Mouse (Mus musculus): ENCODE measurements around the gene Krt80. TPM values are rescaled to one million over a fixed set of nuclear protein-coding genes. Genes with fewer than 3 reads are reported as not detected.

Gene Krt80
- 0.10 TPM in 2 replicates for polyA plus RNA-seq (2015; fragmentation: Nextera tagmentation; extraction: Ambion mirVana)

- no peaks in the 10 kb centered on the region for H3K27me3 ChIP-seq
- peaks cover 2% of the 10 kb centered on the region; the same call in 1 of the 2 replicates for H3K4me1 ChIP-seq (replicated peaks)
- H3K4me2 ChIP-seq, result no peak within 1 kb of the TSS
- no peak within 1 kb of the TSS for H3K4me3 ChIP-seq (replicated peaks)
- no peak within 1 kb of the TSS for H3K27ac ChIP-seq
- DNase-seq (no peak), ATAC-seq (ENCODE audit: low read depth) (no peak)
- no peaks in the 10 kb centered on the region for H3K9me3 ChIP-seq (replicated peaks)
- 75% methylated on average over 22 of the region's 22 CpGs for WGBS (ENCODE audit: insufficient replicate concordance)
- H3K36me3 ChIP-seq, result no peaks in the 10 kb centered on the region
- no peak within 1 kb of the TSS for H3K9ac ChIP-seq
These were observed at the start of gene Krt80 for GRCm38 (mm10) chr15:101370101-101370911. Gene Krt80, minus strand, starts transcription at chr15:101370162.

- no peak for DNase-seq
- ATAC-seq (ENCODE audit: low read depth), result no peak
- Histone ChIP-seq H3K4me1 (replicated peaks) (no peaks in the 10 kb centered on the region), H3K27ac (no peak overlapping the region), H3K9ac (no peak overlapping the region), H3K27me3 (no peaks in the 10 kb centered on the region), H3K9me3 (replicated peaks) (no peaks in the 10 kb centered on the region), H3K4me2 (no peak overlapping the region), H3K36me3 (no peaks in the 10 kb centered on the region), H3K4me3 (replicated peaks) (no peak overlapping the region)
- 67% methylated on average over 4 of the region's 4 CpGs for WGBS (ENCODE audit: insufficient replicate concordance)
These were observed 49.0 kb upstream of the Krt80 start for GRCm38 (mm10) chr15:101418950-101419349.

- DNase-seq, result no peak
- no peaks in the 10 kb centered on the region for H3K4me1 ChIP-seq (replicated peaks)
- 49% methylated on average over 11 of the region's 11 CpGs for WGBS (ENCODE audit: insufficient replicate concordance)
- H3K27ac ChIP-seq, result no peak overlapping the region
- no peaks in the 10 kb centered on the region for H3K9me3 ChIP-seq (replicated peaks)
- no peak overlapping the region for H3K4me3 ChIP-seq (replicated peaks)
- no peak for ATAC-seq (ENCODE audit: low read depth)
- H3K36me3 ChIP-seq, result no peaks in the 10 kb centered on the region
- H3K4me2 ChIP-seq, result no peak overlapping the region
- no peak overlapping the region for H3K9ac ChIP-seq
- peaks cover 24% of the 10 kb centered on the region for H3K27me3 ChIP-seq
These were observed 45.0 kb upstream of the Krt80 start for GRCm38 (mm10) chr15:101414807-101415565.

GRCm38 (mm10) chr15:101413916-101414635 is 44.1 kb upstream of the Krt80 start:
- WGBS (ENCODE audit: insufficient replicate concordance), result 25% methylated on average over 7 of the region's 7 CpGs
- ATAC-seq (ENCODE audit: low read depth) (no peak), DNase-seq (no peak)
- Histone ChIP-seq H3K9ac (no peak overlapping the region), H3K36me3 (no peaks in the 10 kb centered on the region), H3K27ac (no peak overlapping the region), H3K4me2 (no peak overlapping the region), H3K27me3 (peaks cover 24% of the 10 kb centered on the region), H3K9me3 (replicated peaks) (no peaks in the 10 kb centered on the region), H3K4me1 (replicated peaks) (no peaks in the 10 kb centered on the region), H3K4me3 (replicated peaks) (no peak overlapping the region)

- Histone ChIP-seq H3K27me3 (peaks cover 24% of the 10 kb centered on the region), H3K4me3 (replicated peaks) (no peak overlapping the region), H3K36me3 (no peaks in the 10 kb centered on the region), H3K9ac (no peak overlapping the region), H3K4me1 (replicated peaks) (no peaks in the 10 kb centered on the region), H3K27ac (no peak overlapping the region), H3K4me2 (no peak overlapping the region), H3K9me3 (replicated peaks) (no peaks in the 10 kb centered on the region)
- ATAC-seq (ENCODE audit: low read depth) (no peak), DNase-seq (no peak)
- WGBS (ENCODE audit: insufficient replicate concordance), result 32% methylated on average over 31 of the region's 31 CpGs
These were observed 42.2 kb upstream of the Krt80 start for GRCm38 (mm10) chr15:101412188-101412587.

- Histone ChIP-seq H3K4me1 (replicated peaks) (no peaks in the 10 kb centered on the region), H3K27ac (no peak within 1 kb of the TSS), H3K9ac (no peak within 1 kb of the TSS), H3K27me3 (peaks cover 24% of the 10 kb centered on the region), H3K36me3 (no peaks in the 10 kb centered on the region), H3K4me2 (no peak within 1 kb of the TSS), H3K9me3 (replicated peaks) (no peaks in the 10 kb centered on the region), H3K4me3 (replicated peaks) (no peak within 1 kb of the TSS)
- DNase-seq, result no peak
- no peak for ATAC-seq (ENCODE audit: low read depth)
- WGBS (ENCODE audit: insufficient replicate concordance), result 16% methylated on average over 2 of the region's 2 CpGs
These were observed 40.8 kb upstream of the Krt80 start, which contains the start of gene Krt7 for GRCm38 (mm10) chr15:101410775-101411174. Gene Krt7, plus strand, starts transcription at chr15:101411043.

- no peaks in the 10 kb centered on the region for H3K4me1 ChIP-seq (replicated peaks)
- DNase-seq (no peak), ATAC-seq (ENCODE audit: low read depth) (no peak)
- H3K9ac ChIP-seq, result no peak overlapping the region
- no peaks in the 10 kb centered on the region for H3K36me3 ChIP-seq
- no peak overlapping the region for H3K4me3 ChIP-seq (replicated peaks)
- H3K4me2 ChIP-seq, result no peak overlapping the region
- no peaks in the 10 kb centered on the region for H3K9me3 ChIP-seq (replicated peaks)
- WGBS (ENCODE audit: insufficient replicate concordance), result 67% methylated on average over 8 of the region's 8 CpGs
- H3K27me3 ChIP-seq, result no peaks in the 10 kb centered on the region
- H3K27ac ChIP-seq, result no peak overlapping the region
These were observed 28.3 kb upstream of the Krt80 start for GRCm38 (mm10) chr15:101398269-101398668.

- H3K27me3 ChIP-seq, result no peaks in the 10 kb centered on the region
- DNase-seq (no peak), ATAC-seq (ENCODE audit: low read depth) (no peak)
- no peaks in the 10 kb centered on the region for H3K9me3 ChIP-seq (replicated peaks)
- H3K4me2 ChIP-seq, result no peak overlapping the region
- no peaks in the 10 kb centered on the region for H3K4me1 ChIP-seq (replicated peaks)
- H3K27ac ChIP-seq, result no peak overlapping the region
- no peak overlapping the region for H3K4me3 ChIP-seq (replicated peaks)
- no peak overlapping the region for H3K9ac ChIP-seq
- no peaks in the 10 kb centered on the region for H3K36me3 ChIP-seq
- whole genome bisulfite sequencing (ENCODE audit: insufficient replicate concordance), result 62% methylated on average over 2 of the region's 2 CpGs
These were observed 27.7 kb upstream of the Krt80 start for GRCm38 (mm10) chr15:101397683-101398082.

- DNase-seq, result no peak
- WGBS (ENCODE audit: insufficient replicate concordance), result 77% methylated on average over 3 of the region's 3 CpGs
- H3K36me3 ChIP-seq, result no peaks in the 10 kb centered on the region
- no peak for ATAC-seq (ENCODE audit: low read depth)
- no peaks in the 10 kb centered on the region for H3K9me3 ChIP-seq (replicated peaks)
- no peak overlapping the region for H3K4me2 ChIP-seq
- no peaks in the 10 kb centered on the region for H3K4me1 ChIP-seq (replicated peaks)
- H3K9ac ChIP-seq, result no peak overlapping the region
- H3K4me3 ChIP-seq (replicated peaks), result no peak overlapping the region
- no peak overlapping the region for H3K27ac ChIP-seq
- H3K27me3 ChIP-seq, result no peaks in the 10 kb centered on the region
These were observed 27.0 kb upstream of the Krt80 start for GRCm38 (mm10) chr15:101396921-101397320.

- no peaks in the 10 kb centered on the region for H3K36me3 ChIP-seq
- H3K4me2 ChIP-seq, result no peak overlapping the region
- H3K9ac ChIP-seq, result no peak overlapping the region
- H3K27ac ChIP-seq, result no peak overlapping the region
- no peaks in the 10 kb centered on the region for H3K9me3 ChIP-seq (replicated peaks)
- ATAC-seq (ENCODE audit: low read depth) (no peak), DNase-seq (no peak)
- H3K4me3 ChIP-seq (replicated peaks), result no peak overlapping the region
- WGBS (ENCODE audit: insufficient replicate concordance), result 57% methylated on average over 7 of the region's 7 CpGs
- no peaks in the 10 kb centered on the region for H3K4me1 ChIP-seq (replicated peaks)
- H3K27me3 ChIP-seq, result no peaks in the 10 kb centered on the region
These were observed 26.5 kb upstream of the Krt80 start for GRCm38 (mm10) chr15:101396466-101396865.

- Histone ChIP-seq H3K4me3 (replicated peaks) (no peak overlapping the region), H3K27ac (no peak overlapping the region), H3K4me1 (replicated peaks) (no peaks in the 10 kb centered on the region), H3K36me3 (no peaks in the 10 kb centered on the region), H3K4me2 (no peak overlapping the region), H3K27me3 (no peaks in the 10 kb centered on the region), H3K9ac (no peak overlapping the region), H3K9me3 (replicated peaks) (no peaks in the 10 kb centered on the region)
- DNase-seq (no peak), ATAC-seq (ENCODE audit: low read depth) (no peak)
- 56% methylated on average over 7 of the region's 7 CpGs for WGBS (ENCODE audit: insufficient replicate concordance)
These were observed 24.9 kb upstream of the Krt80 start for GRCm38 (mm10) chr15:101394908-101395307.
